Mouse (Mus musculus) lung, adult 2 months (tissue): ENCODE measurements around the gene Olfr60. TPM values are rescaled to one million over a fixed set of nuclear protein-coding genes. Genes with fewer than 3 reads are reported as not detected.

Source experiments
- DNase-seq: peaks from one replicate; pipeline ENCODE4 v3.0.0; 2022
- H3K4me1 ChIP-seq: fragments of 200-500 bp; 2 replicates; pipeline ENCODE4 v1.6.1; 2011; ENCODE audit warnings: low read length; ENCODE audit not compliant: control insufficient read depth, insufficient read depth
- H3K4me3 ChIP-seq: fragments of 200-500 bp; replicated peaks from 2 replicates; pipeline ENCODE3; 2011; ENCODE audit warnings: low read depth, mild to moderate bottlenecking, control low read depth, low read length; ENCODE audit errors: extremely low read depth
- CTCF ChIP-seq: fragments of 200-500 bp; IDR thresholded peaks from 2 replicates; pipeline ENCODE4 v1.5.1; 2011; ENCODE audit warnings: mild to moderate bottlenecking, low read length, control low read depth; ENCODE audit not compliant: insufficient read depth
- POLR2A ChIP-seq: fragments of 200-500 bp; IDR thresholded peaks from 2 replicates; pipeline ENCODE4 v1.6.1; 2011; ENCODE audit warnings: low read depth, mild to moderate bottlenecking, control low read depth, low read length, borderline replicate concordance; ENCODE audit errors: extremely low read depth
- WGBS: fragments of 180-500 bp; shearing (Covaris S2); methylation state at CpG from one replicate; pipeline ENCODE4 v1.1.7; 2018; 5-methylcytosine and 5-hydroxymethylcytosine counted together
- polyA plus RNA-seq: library from polyadenylated mRNA; depleted of rRNA; stranded (reverse); fragments of >200 nt; gene quantifications from 2 replicates; pipeline ENCODE4 v1.2.3, GENCODE M21; 2012; rRNA removed

Olfr60 gene
- polyA plus RNA-seq, 1 experiment = 0.32 TPM

DNA sequence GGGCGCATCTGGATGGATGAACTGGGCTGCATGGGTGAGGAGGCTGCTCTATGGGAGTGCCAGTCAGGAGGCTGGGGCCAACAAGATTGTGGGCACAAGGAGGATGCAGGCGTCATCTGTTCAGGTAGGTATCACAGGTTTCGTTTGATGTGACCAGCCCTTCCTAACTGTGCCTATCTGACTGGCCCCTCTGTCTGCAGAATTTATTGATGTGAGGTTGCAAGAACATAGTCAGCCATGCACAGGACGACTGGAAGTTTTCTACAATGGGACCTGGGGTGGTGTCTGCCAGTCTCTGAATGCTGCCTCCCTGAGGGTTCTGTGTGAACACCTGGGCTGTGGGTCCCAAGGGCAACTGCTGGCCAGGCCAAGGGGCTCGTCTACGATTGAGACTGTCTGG is 64.6 kb downstream of the Olfr60 start:
- DNase-seq = no peak
- no peaks in the 10 kb centered on the region for H3K4me1 ChIP-seq
- H3K4me3 ChIP-seq = no peak overlapping the region
- TF ChIP-seq POLR2A (no peak), CTCF (no peak)
- 69% methylated on average over 6 of the region's 6 CpGs for WGBS

DNA sequence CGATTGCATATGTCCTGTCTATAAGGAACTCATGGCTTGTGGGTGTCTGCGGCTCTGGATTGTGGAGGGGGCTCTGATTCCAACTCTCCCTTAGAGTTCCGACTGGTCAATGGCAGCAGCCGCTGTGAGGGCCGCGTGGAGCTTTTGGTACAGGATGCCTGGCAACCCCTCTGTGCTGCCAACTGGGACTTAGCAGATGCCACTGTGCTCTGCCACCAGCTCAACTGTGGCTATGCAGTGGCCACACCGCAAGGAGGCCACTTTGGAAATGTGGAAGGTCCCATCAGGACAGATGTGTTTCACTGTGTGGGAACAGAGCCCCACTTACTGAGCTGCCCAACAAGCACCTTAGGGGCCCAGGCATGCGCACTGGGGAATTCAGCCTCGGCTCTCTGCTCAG is 65.7 kb downstream of the Olfr60 start:
- TF ChIP-seq POLR2A (no peak), CTCF (no peak)
- no peak for DNase-seq
- no peaks in the 10 kb centered on the region for H3K4me1 ChIP-seq
- H3K4me3 ChIP-seq = no peak overlapping the region
- WGBS = 86% methylated on average over 9 of the region's 9 CpGs

Other genes starting within 250 kb of the Olfr60 start
- 6.7 and 11.2 TPM in 2 replicates for gene Paox, start 245.9 kb downstream of the Olfr60 start, polyA plus RNA-seq
- gene Echs1, start 245.2 kb downstream of the Olfr60 start, polyA plus RNA-seq = 62.4 and 71.8 TPM in 2 replicates
- gene Mtg1, start 224.1 kb downstream of the Olfr60 start, polyA plus RNA-seq = 14.7 and 18.2 TPM in 2 replicates
- gene Sprn, start 206.8 kb downstream of the Olfr60 start, polyA plus RNA-seq = 0.25 and 0.27 TPM in 2 replicates
- gene Olfr522, start 196.9 kb downstream of the Olfr60 start, polyA plus RNA-seq = not detected in 2 replicates
- not detected in 2 replicates for gene Olfr523, start 188.5 kb downstream of the Olfr60 start, polyA plus RNA-seq
- not detected in 2 replicates for gene Olfr524, start 155.7 kb downstream of the Olfr60 start, polyA plus RNA-seq
- 1.7 and 2.8 TPM in 2 replicates for gene Cd163l1, start 143.4 kb downstream of the Olfr60 start, polyA plus RNA-seq
- gene 5830411N06Rik, start 114.4 kb downstream of the Olfr60 start, polyA plus RNA-seq = 0.58 and 0.78 TPM in 2 replicates
- gene Olfr525, start 40.8 kb downstream of the Olfr60 start, polyA plus RNA-seq = not detected in 2 replicates
- not detected in 2 replicates for gene Olfr527, start 27.7 kb downstream of the Olfr60 start, polyA plus RNA-seq
- gene Olfr530, start 14.7 kb upstream of the Olfr60 start, polyA plus RNA-seq = not detected in 2 replicates
- gene Olfr531, start 41.2 kb upstream of the Olfr60 start, polyA plus RNA-seq = not detected in 2 replicates
- gene Olfr532, start 60.0 kb upstream of the Olfr60 start, polyA plus RNA-seq = not detected in 2 replicates
- gene Olfr533, start 101.7 kb upstream of the Olfr60 start, polyA plus RNA-seq = not detected in 2 replicates
- not detected in 2 replicates for gene Olfr535, start 122.5 kb upstream of the Olfr60 start, polyA plus RNA-seq
- not detected in 2 replicates for gene Olfr536, start 145.7 kb upstream of the Olfr60 start, polyA plus RNA-seq
- not detected in 2 replicates for gene Olfr538, start 206.2 kb upstream of the Olfr60 start, polyA plus RNA-seq
- not detected in 2 replicates for gene Olfr46, start 239.6 kb upstream of the Olfr60 start, polyA plus RNA-seq